Mouse (Mus musculus) liver, embryonic 12.5 days (tissue): ENCODE results near the gene Ibsp. TPM values are rescaled to one million over a fixed set of nuclear protein-coding genes. Genes with fewer than 3 reads are reported as not detected.

Source experiments
- ATAC-seq: fragments of 200-750 bp; cut with Nextera tagmentation; 2 replicates; pipeline ENCODE4 v1.8.0; 2017; ENCODE audit warnings: moderate number of reproducible peaks, mild to moderate bottlenecking, moderate library complexity
- H3K27ac ChIP-seq: fragments of 300-500 bp; sonication (generic); 2 replicates; pipeline ENCODE4 v1.5.1; 2016; ENCODE audit warnings: mild to moderate bottlenecking
- H3K27me3 ChIP-seq: fragments of 300-500 bp; sonication (generic); replicated peaks from 2 replicates; pipeline ENCODE4 v1.6.1; 2016; ENCODE audit warnings: mild to moderate bottlenecking, moderate library complexity
- H3K36me3 ChIP-seq: fragments of 300-500 bp; sonication (generic); 2 replicates; pipeline ENCODE4 v1.6.1; 2016; ENCODE audit warnings: mild to moderate bottlenecking, moderate library complexity
- H3K4me1 ChIP-seq: fragments of 300-500 bp; sonication (generic); 2 replicates; pipeline ENCODE4 v1.6.1; 2016
- H3K4me2 ChIP-seq: fragments of 300-500 bp; sonication (generic); 2 replicates; pipeline ENCODE4 v1.6.1; 2016; ENCODE audit warnings: mild to moderate bottlenecking, moderate library complexity
- H3K4me3 ChIP-seq: fragments of 300-500 bp; sonication (generic); 2 replicates; pipeline ENCODE4 v1.5.1; 2016; ENCODE audit warnings: mild to moderate bottlenecking, moderate library complexity
- H3K9ac ChIP-seq: fragments of 300-500 bp; sonication (generic); 2 replicates; pipeline ENCODE4 v1.6.1; 2016; ENCODE audit warnings: mild to moderate bottlenecking, moderate library complexity
- H3K9me3 ChIP-seq: fragments of 300-500 bp; sonication (generic); replicated peaks from 2 replicates; pipeline ENCODE4 v1.6.1; 2016; ENCODE audit warnings: mild to moderate bottlenecking, moderate library complexity
- whole genome bisulfite sequencing: fragments of 180-500 bp; shearing (Covaris S2); methylation state at CpG from one replicate; pipeline ENCODE4 v1.1.7; 2016; ENCODE audit not compliant: insufficient replicate concordance; 5-methylcytosine and 5-hydroxymethylcytosine counted together
- polyA plus RNA-seq: library from polyadenylated mRNA; unstranded; fragments of >200 nt; fragmentation: Nextera tagmentation; extraction: Ambion mirVana; gene quantifications from 2 replicates; pipeline ENCODE4 v1.2.1, GENCODE M21; 2016

The Ibsp gene
- polyA plus RNA-seq, 1 experiment from 2014 or later: not detected

GRCm38 (mm10) chr5:104329381-104329780 is 30.4 kb downstream of the Ibsp start:
- Histone ChIP-seq H3K9ac (no peak overlapping the region), H3K27me3 (no peaks in the 10 kb centered on the region), H3K36me3 (no peaks in the 10 kb centered on the region), H3K27ac (no peak overlapping the region), H3K4me2 (no peak overlapping the region), H3K9me3 (no peaks in the 10 kb centered on the region), H3K4me1 (no peaks in the 10 kb centered on the region), H3K4me3 (no peak overlapping the region)
- ATAC-seq: no peak
- WGBS: 55% methylated on average over 5 of the region's 5 CpGs

GRCm38 (mm10) chr5:104330088-104330487 is 31.1 kb downstream of the Ibsp start:
- Histone ChIP-seq H3K9me3 (no peaks in the 10 kb centered on the region), H3K36me3 (no peaks in the 10 kb centered on the region), H3K9ac (no peak overlapping the region), H3K4me2 (no peak overlapping the region), H3K27ac (no peak overlapping the region), H3K4me3 (no peak overlapping the region), H3K4me1 (no peaks in the 10 kb centered on the region), H3K27me3 (no peaks in the 10 kb centered on the region)
- no peak for ATAC-seq
- 61% methylated on average over 5 of the region's 5 CpGs for WGBS

- 55% methylated on average over 3 of the region's 3 CpGs for WGBS
Measured at GRCm38 (mm10) chr5:104332296-104332695, 33.3 kb downstream of the Ibsp start.

GRCm38 (mm10) chr5:104333231-104333640 is 34.3 kb downstream of the Ibsp start:
- Histone ChIP-seq H3K36me3 (no peaks in the 10 kb centered on the region), H3K9me3 (no peaks in the 10 kb centered on the region), H3K27me3 (no peaks in the 10 kb centered on the region), H3K4me1 (no peaks in the 10 kb centered on the region), H3K4me3 (no peak overlapping the region), H3K9ac (no peak overlapping the region), H3K27ac (no peak overlapping the region), H3K4me2 (no peak overlapping the region)
- ATAC-seq: no peak
- 36% methylated on average over 7 of the region's 7 CpGs for WGBS

More at GRCm38 (mm10) chr5:104332296-104332695, 33.3 kb downstream of the Ibsp start:
- Histone ChIP-seq H3K9ac (no peak overlapping the region), H3K27me3 (no peaks in the 10 kb centered on the region), H3K4me3 (no peak overlapping the region), H3K9me3 (no peaks in the 10 kb centered on the region), H3K4me1 (no peaks in the 10 kb centered on the region), H3K27ac (no peak overlapping the region), H3K36me3 (no peaks in the 10 kb centered on the region), H3K4me2 (no peak overlapping the region)
- no peak for ATAC-seq

- Histone ChIP-seq H3K27ac (no peak overlapping the region), H3K4me3 (no peak overlapping the region), H3K9me3 (no peaks in the 10 kb centered on the region), H3K4me2 (no peak overlapping the region), H3K27me3 (no peaks in the 10 kb centered on the region), H3K36me3 (no peaks in the 10 kb centered on the region), H3K9ac (no peak overlapping the region), H3K4me1 (no peaks in the 10 kb centered on the region)
- ATAC-seq: no peak
- WGBS: 68% methylated on average over 6 of the region's 6 CpGs
Measured at GRCm38 (mm10) chr5:104333643-104334042, 34.7 kb downstream of the Ibsp start.

- no peak for ATAC-seq
- Histone ChIP-seq H3K27ac (no peak overlapping the region), H3K9me3 (no peaks in the 10 kb centered on the region), H3K9ac (no peak overlapping the region), H3K36me3 (no peaks in the 10 kb centered on the region), H3K4me1 (no peaks in the 10 kb centered on the region), H3K27me3 (no peaks in the 10 kb centered on the region), H3K4me2 (no peak overlapping the region), H3K4me3 (no peak overlapping the region)
- 78% methylated on average over 14 of the region's 14 CpGs for WGBS
Measured at GRCm38 (mm10) chr5:104334516-104334915, 35.5 kb downstream of the Ibsp start.

- WGBS: 67% methylated on average over 5 of the region's 5 CpGs
- ATAC-seq: no peak
Measured at GRCm38 (mm10) chr5:104335962-104336361, 37.0 kb downstream of the Ibsp start.

GRCm38 (mm10) chr5:104337491-104337890 is 38.5 kb downstream of the Ibsp start:
- H3K9ac ChIP-seq: no peak overlapping the region
- H3K36me3 ChIP-seq: no peaks in the 10 kb centered on the region
- no peaks in the 10 kb centered on the region for H3K9me3 ChIP-seq
- no peak overlapping the region for H3K27ac ChIP-seq
- no peak overlapping the region for H3K4me2 ChIP-seq
- no peak for ATAC-seq
- H3K27me3 ChIP-seq: no peaks in the 10 kb centered on the region
- WGBS: 68% methylated on average over 4 of the region's 4 CpGs
- H3K4me1 ChIP-seq: no peaks in the 10 kb centered on the region
- no peak overlapping the region for H3K4me3 ChIP-seq

More at GRCm38 (mm10) chr5:104335962-104336361, 37.0 kb downstream of the Ibsp start:
- H3K27me3 ChIP-seq: no peaks in the 10 kb centered on the region
- no peak overlapping the region for H3K27ac ChIP-seq
- no peak overlapping the region for H3K9ac ChIP-seq
- no peak overlapping the region for H3K4me3 ChIP-seq
- H3K4me1 ChIP-seq: no peaks in the 10 kb centered on the region
- H3K4me2 ChIP-seq: no peak overlapping the region
- no peaks in the 10 kb centered on the region for H3K36me3 ChIP-seq
- no peaks in the 10 kb centered on the region for H3K9me3 ChIP-seq

- WGBS: 66% methylated on average over 5 of the region's 5 CpGs
- ATAC-seq: no peak
- Histone ChIP-seq H3K4me1 (no peaks in the 10 kb centered on the region), H3K4me2 (no peak overlapping the region), H3K27ac (no peak overlapping the region), H3K9me3 (no peaks in the 10 kb centered on the region), H3K4me3 (no peak overlapping the region), H3K36me3 (no peaks in the 10 kb centered on the region), H3K9ac (no peak overlapping the region), H3K27me3 (no peaks in the 10 kb centered on the region)
Measured at GRCm38 (mm10) chr5:104339009-104339408, 40.0 kb downstream of the Ibsp start.

GRCm38 (mm10) chr5:104339706-104340512 is 40.9 kb downstream of the Ibsp start:
- H3K36me3 ChIP-seq: no peaks in the 10 kb centered on the region
- no peak overlapping the region for H3K9ac ChIP-seq
- H3K4me3 ChIP-seq: no peak overlapping the region
- 21% methylated on average over 14 of the region's 14 CpGs for WGBS
- no peaks in the 10 kb centered on the region for H3K4me1 ChIP-seq
- H3K27me3 ChIP-seq: no peaks in the 10 kb centered on the region
- ATAC-seq: no peak
- H3K27ac ChIP-seq: no peak overlapping the region
- H3K9me3 ChIP-seq: no peaks in the 10 kb centered on the region
- H3K4me2 ChIP-seq: no peak overlapping the region

- 72% methylated on average over 4 of the region's 4 CpGs for WGBS
Measured at GRCm38 (mm10) chr5:104340513-104340829, 41.5 kb downstream of the Ibsp start.

GRCm38 (mm10) chr5:104342881-104343280 is 43.9 kb downstream of the Ibsp start:
- Histone ChIP-seq H3K9ac (no peak overlapping the region), H3K27me3 (no peaks in the 10 kb centered on the region), H3K4me2 (no peak overlapping the region), H3K27ac (no peak overlapping the region), H3K4me1 (no peaks in the 10 kb centered on the region), H3K9me3 (no peaks in the 10 kb centered on the region), H3K4me3 (no peak overlapping the region), H3K36me3 (no peaks in the 10 kb centered on the region)
- 33% methylated on average over 6 of the region's 6 CpGs for WGBS
- ATAC-seq: no peak

More at GRCm38 (mm10) chr5:104340513-104340829, 41.5 kb downstream of the Ibsp start:
- H3K9me3 ChIP-seq: no peaks in the 10 kb centered on the region
- H3K4me1 ChIP-seq: no peaks in the 10 kb centered on the region
- H3K4me2 ChIP-seq: no peak overlapping the region
- H3K27me3 ChIP-seq: no peaks in the 10 kb centered on the region
- H3K27ac ChIP-seq: no peak overlapping the region
- no peak for ATAC-seq
- H3K36me3 ChIP-seq: no peaks in the 10 kb centered on the region
- H3K4me3 ChIP-seq: no peak overlapping the region
- H3K9ac ChIP-seq: no peak overlapping the region
